Mouse (Mus musculus) ovary, adult 18-20 months (tissue): ENCODE results near the gene Evx1.

ENCODE experiments used
- DNase-seq: peaks from one replicate; pipeline ENCODE4 v3.0.0; 2022; ENCODE audit warnings: low spot score, mixed read lengths

Gene Evx1

DNA sequence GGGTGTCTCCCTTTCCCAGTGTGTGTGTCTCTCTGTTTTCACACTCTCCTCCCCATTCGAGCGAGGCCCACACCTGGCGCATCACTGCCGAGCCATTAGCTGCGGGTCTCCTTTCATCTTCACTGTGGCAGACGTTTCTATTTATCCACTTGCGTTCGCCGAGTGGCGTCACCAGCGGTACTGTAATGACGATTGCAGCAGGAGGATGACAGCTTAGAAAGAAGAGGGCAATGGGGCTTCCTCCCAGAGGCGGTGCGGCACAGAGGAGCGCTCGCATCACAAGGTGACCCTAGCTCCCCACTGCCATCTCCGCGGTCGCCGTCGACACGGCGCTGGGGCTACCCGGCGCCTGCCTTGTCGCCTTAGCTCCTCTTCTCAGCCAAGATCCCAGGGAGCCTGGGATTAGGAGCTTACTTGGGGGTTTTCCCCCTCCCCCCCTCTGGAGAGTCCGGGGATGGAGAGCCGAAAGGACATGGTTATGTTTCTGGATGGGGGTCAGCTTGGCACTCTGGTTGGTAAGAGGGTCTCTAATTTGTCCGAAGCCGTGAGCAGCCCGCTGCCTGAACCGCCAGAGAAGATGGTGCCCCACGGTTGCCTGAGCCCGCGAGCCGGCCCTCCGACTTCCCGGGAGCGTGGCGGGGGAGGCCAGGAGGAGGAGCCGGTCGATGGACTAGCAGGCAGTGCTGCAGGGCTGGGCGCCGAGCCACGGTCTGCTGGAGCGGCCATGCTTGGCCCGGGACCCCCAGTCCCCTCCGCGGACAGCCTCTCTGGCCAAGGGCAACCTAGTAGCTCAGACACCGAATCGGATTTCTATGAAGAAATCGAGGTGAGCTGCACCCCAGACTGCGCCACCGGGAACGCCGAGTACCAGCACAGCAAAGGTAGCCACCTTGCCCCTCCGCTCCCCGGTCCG lies at the start of gene Evx1:
Gene Evx1, plus strand, starts transcription at position 108 of the 913 bp plus-strand sequence.
- no peak for DNase-seq

GRCm38 (mm10) chr6:52264106-52264790 lies 49.0 kb upstream of the Evx1 start:
- no peak for DNase-seq

DNA sequence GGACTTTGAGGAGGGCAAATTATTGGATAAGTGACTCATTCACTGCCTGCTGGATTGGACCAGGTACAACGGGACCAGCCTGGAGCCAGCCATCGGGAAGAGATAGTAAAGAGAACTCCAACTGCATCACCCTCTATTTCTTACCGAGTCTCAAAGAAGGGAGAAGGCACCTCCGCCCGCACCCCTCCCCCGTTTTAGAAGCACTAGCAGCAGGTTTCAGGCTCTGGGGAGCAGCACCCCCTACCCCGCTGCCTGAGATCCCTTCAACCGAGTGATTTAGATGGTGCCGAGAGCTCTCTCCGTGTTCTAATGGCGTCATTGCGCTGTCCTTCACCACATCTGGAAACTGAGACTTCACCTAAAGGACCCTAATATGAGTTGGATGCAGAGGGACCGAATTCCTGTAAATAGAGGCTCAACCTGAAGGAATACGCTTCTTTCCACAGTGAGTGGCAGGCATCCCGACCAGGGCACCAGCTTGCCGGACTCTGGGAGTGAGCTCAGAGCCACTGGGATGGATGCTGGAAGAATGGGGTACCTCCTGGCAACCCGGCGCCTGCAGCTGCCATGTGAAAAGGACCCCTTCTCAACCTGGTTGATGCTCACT lies 47.9 kb upstream of the Evx1 start:
- DNase-seq = no peak

GRCm38 (mm10) chr6:52265913-52266665 lies 47.2 kb upstream of the Evx1 start:
- no peak for DNase-seq

DNA sequence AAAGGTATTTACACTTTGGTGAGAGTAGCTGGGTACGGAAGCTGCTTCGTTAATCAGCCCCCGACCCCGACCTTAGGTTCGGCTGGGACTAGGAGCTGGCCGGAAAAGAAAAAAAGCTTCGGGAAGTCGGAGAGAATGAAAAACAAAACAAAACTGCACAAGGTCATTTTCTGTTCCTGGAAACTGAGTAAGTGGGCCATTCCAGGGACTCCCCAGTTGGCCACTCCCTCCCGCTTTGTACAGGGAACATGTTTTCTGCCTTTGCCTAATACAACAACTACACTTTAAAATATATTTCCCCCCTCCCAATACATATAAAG lies 46.7 kb upstream of the Evx1 start:
- no peak for DNase-seq

DNA sequence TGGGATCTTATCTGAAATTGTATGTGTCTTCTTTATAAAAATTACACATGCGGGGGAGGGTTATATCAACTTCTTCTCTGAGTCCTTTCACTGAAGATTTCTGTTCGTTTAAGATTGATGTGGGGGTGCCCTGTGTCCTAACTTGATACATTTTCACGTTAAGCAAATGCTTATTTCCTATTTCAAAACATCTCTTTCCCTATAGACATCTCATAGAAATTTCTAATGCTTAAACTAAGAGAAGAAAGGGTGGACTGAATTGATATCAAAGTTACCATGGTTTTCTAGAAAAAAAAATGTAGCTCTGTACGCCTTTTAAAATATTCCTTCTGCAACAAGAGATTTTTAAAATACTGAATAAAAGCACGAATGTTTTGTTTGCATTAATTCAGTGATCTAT lies 46.1 kb upstream of the Evx1 start:
- DNase-seq = no peak

- DNase-seq = no peak
These were observed 45.6 kb upstream of the Evx1 start for GRCm38 (mm10) chr6:52267691-52268090.

- DNase-seq = no peak
These were observed 45.0 kb upstream of the Evx1 start for GRCm38 (mm10) chr6:52268341-52268740.

- no peak for DNase-seq
These were observed 44.5 kb upstream of the Evx1 start for GRCm38 (mm10) chr6:52268756-52269155.

DNA sequence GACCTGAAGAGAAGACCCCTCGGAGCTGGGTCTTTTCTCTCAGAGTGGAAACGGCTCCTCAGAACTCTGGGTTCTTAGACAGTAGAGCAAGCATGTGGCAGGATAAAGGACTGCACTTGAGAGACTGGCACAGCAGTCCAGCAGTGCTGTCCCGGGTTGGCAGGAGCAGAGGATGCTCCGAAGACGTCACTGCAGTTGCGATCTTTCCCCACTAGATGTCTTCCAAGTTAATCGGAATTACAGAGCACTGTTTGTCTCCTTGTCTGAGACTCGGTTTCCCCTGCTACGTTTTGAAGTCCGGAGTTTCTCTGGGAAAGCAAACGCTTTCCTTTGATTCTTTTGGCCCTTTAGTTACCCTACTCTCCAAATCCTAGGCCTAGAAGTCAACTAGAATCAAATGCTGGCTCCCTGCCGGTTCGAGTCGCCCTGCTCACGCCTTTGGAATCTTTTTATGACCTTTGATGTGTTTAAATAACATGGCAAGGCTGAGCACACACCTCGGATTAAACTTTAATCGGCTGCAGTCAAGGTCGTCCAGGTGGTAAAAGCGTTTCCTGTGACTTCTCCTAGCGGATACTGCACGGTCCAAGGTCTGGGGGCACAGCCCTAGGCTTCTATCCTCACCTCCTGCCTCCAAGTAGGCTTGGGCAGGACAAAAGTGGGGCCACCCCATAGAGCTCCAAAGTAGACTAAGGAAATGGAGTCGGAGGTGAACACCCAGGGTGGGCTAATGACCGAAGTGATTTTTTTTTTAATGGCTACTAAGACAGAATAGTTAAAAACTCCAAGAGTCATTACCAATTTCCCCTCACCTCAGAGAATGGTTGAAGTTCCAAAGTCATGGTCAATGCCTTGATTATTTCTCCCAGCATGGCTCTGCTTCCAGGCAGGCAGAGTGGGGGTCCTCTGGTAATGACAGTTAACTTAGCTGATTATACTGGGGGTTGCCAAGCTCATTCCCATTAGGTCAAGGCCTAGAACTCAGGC lies 42.5 kb upstream of the Evx1 start:
- DNase-seq = no peak

DNA sequence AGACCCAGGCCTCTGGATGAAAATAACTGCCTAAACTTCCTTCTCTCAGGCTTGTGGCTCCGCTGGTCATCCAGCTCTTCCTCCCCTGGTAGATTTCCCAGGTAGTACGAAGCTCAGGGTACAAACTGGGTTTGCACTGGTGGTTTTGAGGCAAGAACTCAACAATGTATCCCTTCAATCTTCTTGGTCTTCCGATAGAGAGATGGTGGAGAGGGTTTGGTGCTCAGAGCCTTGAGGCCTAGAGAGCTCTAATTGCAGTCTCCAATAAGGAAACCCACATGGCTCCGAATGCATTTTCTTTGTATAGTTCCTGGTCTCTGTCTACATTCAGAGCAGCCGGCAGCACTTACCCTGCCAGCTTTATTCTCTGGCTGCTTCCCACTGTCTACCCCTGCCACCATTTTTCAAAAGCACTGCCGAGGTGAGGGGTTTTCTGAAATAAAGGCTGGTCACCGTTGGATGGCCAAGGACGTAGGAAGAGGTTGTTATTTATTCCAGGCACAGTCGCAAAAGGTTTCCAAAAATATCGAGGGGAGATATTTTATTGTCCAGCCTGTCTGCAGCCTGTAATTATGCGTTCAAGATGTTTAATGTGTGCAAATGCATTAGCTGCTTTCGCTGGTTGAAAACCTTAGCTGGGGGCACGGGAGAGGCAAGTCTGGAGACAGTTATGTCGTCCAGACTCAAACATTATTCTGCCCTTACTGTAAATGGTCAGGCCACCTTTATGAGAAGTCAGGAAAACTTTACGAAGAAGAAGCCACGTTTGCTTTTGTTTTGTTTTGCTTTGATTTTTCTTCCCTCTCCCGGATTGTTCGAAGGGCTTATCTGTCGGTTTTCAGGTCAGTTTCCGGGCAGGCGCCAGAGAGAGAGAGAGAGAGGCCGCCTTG lies 40.3 kb upstream of the Evx1 start:
- no peak for DNase-seq

- no peak for DNase-seq
These were observed 39.5 kb upstream of the Evx1 start for GRCm38 (mm10) chr6:52273656-52274280.

GRCm38 (mm10) chr6:52274576-52274975 lies 38.7 kb upstream of the Evx1 start:
- no peak for DNase-seq

GRCm38 (mm10) chr6:52275563-52276280 lies 37.6 kb upstream of the Evx1 start:
- DNase-seq = no peak

- DNase-seq = no peak
These were observed 36.9 kb upstream of the Evx1 start for GRCm38 (mm10) chr6:52276382-52276781.

DNA sequence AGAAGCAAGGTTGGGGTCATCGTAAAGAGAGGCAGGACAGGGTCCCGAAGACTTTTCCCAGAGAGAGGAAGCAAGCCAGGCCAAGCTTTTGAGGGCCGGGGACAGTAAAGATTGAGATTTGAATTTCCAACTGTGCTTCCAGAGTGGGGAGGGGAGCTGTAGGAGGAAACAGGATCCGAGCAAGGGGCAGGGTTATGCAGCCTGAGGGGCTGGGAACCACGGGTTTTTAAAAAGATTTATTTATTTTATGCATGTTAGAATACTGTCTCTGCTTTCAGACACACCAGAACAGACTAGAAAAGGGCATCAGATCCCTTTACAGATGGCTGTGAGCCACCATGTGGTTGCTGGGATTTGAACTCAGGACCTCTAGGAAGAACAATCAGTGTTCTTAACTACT lies 36.4 kb upstream of the Evx1 start:
- no peak for DNase-seq

GRCm38 (mm10) chr6:52281084-52281483 lies 32.2 kb upstream of the Evx1 start:
- no peak for DNase-seq

GRCm38 (mm10) chr6:52283896-52284295 lies 29.4 kb upstream of the Evx1 start:
- no peak for DNase-seq

DNA sequence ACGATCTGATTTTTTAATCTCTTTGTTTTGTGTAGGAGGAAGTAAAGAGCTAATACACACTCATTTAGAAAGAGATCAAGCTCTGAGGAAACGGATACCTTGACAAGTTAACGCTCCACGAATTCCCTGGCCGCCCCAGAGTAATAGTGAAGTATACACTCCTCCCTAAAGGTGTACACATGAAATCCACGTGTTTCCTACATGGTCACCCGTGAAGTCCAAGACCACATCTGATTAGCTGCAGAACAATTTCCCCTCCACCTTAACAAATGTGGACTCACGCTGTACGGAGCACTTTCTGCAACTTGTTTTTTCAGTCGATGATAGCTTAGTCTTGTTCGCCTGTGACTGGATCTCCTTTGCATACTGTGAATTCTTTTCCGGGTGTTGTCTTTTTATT lies 23.1 kb upstream of the Evx1 start:
- DNase-seq = no peak
